Mouse (Mus musculus) liver (tissue): ENCODE data around the gene Ccdc172.

Experiments used
- DNase-seq: peaks from one replicate; pipeline ENCODE4 v3.0.0-alpha.2; 2020; ENCODE audit warnings: mixed read lengths

The Ccdc172 gene

GRCm38 (mm10) chr19:58511818-58512217 lies at the start of gene Ccdc172:
TSS of gene Ccdc172 (plus strand) at chr19:58511993.
- DNase-seq, result no peak

- DNase-seq, result no peak
These were observed 48.0 kb upstream of the Ccdc172 start for GRCm38 (mm10) chr19:58463755-58464154.

- no peak for DNase-seq
These were observed 43.5 kb upstream of the Ccdc172 start for GRCm38 (mm10) chr19:58468331-58468730.

DNA sequence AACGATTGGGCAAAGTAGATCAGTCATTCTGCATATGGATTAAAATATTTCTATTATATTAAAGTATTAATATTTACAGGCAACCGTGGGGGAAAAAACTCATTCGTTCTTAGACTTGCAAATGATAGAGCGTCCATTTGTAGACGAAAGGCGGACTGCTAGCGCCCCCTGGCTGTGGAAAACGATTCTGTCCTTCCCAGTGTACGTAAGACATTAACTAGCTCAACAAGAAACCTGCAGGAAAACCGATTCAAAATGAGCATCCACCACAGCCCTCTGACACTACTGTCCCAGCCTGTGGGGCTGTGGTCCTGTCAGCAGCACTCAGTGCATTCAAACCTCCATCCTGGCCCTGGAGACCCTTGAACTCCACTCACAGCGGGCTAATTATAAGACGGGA lies 42.4 kb upstream of the Ccdc172 start:
- peak; percentile 76 for DNase-seq

DNA sequence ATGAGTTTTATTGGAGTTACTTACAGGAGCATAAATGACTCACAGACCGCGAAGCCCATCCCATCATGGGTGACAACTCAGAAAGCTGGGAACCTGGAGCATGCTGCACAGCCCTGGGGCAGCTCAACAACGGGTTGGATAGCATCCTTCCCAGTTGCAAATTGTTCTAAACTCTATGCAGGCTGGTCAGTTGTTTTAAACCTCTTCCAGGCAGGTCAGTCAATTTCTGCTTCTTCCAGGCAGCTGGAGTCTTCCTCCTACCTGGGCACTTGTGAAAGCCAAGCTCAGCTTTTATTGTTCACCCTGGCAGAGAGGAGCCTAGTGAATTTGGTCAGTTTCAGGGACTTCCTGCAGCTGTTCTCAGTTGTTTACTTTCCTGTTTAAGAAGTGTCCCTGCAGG lies 37.5 kb upstream of the Ccdc172 start:
- no peak for DNase-seq

GRCm38 (mm10) chr19:58482373-58482977 lies 29.3 kb upstream of the Ccdc172 start:
- DNase-seq, result no peak

DNA sequence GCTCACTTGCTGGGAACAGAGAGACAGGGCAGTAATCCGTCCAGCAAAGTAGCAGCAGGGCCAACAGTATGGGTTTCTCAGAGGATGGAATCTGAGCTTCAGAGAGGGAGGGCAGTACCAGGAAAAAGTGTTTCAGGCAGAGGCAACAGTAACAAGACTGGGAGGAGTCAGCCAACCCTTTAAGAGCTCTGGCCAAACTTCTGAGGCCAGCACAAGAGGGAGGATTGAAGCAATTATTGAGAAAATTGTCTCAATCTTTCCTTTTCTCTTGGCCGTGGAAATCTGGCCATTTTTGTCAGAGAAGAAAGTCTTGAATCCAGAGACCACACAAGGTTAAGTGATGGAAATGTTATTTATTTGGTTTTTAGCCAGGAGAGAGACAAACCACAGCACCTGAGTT lies 25.1 kb upstream of the Ccdc172 start:
- DNase-seq, result no peak

- DNase-seq, result no peak
These were observed 14.7 kb upstream of the Ccdc172 start for GRCm38 (mm10) chr19:58497106-58497505.

- no peak for DNase-seq
These were observed 12.3 kb upstream of the Ccdc172 start for GRCm38 (mm10) chr19:58499420-58499966.

- DNase-seq, result no peak
These were observed 11.7 kb upstream of the Ccdc172 start for GRCm38 (mm10) chr19:58500049-58500448.

DNA sequence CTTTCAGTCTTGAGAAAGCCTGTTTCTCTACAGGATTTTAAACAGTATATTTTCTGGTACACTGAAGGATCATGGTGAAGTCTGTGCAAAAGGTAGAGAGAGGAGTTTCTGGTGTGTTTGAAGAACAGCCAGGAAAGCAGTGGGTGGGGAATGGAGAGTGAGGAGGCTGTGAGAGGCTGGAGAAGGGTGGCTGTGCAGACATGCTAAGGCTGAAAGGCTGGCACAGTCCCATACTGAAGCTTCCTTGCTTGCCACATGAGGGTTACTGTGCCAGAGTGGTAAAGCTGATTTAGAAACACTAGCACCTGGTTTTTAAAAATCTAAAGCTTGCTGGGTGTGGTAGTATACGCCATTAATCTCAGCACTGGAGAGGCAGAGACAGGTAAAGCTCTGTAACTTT lies 9.9 kb downstream of the Ccdc172 start:
- no peak for DNase-seq

DNA sequence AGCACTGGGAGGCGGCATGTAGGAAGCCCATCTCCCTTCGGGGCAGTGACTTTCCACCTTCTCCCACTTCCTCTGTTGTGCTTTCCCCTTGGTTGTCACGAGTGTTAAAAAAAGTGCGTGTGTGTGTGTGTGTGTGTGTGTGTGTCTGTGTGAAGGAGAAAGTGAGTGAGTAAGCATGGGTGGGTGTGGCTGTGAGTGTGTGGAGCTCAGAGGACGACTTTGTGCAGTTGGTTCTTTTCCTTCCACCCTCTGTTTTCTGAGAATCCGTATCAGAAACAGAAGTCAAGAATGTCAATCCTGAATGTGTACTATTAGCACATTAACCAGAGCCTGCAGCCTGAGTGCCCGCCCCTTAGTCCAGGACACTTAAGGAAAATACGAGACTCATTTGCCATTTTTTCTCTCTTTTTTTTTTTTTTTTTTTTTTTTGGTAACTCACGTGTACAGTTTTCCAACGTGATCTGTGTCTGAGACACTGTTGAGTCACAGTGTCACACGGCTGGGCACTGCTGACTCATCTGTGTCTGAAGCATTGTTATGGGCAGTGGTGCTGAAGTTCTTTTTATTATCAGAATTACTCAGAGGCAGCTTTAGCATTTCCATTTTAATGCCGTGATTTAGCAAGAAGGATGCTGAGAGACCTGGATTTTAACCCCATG lies 12.1 kb downstream of the Ccdc172 start:
- no peak for DNase-seq

- no peak for DNase-seq
These were observed 13.9 kb downstream of the Ccdc172 start for GRCm38 (mm10) chr19:58525457-58526239.

DNA sequence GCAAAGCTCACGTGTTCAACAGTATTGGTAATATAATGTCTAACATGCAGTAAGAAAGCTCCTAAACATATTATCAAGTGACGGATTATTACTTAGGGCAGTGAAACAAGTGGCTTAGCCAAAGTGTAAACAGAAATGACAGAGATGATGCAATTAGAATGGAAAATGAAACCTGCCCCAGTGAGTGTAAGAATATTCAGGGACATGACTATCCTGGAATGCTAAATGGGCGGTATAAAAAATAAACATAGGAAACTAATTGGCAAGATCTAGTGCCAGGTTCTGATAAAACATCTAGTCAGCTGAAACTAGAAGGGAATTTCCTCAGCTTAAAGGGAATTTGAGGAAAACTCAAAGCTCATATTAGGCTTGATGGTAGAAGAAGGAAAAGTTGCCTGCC lies 21.3 kb downstream of the Ccdc172 start:
- no peak for DNase-seq

DNA sequence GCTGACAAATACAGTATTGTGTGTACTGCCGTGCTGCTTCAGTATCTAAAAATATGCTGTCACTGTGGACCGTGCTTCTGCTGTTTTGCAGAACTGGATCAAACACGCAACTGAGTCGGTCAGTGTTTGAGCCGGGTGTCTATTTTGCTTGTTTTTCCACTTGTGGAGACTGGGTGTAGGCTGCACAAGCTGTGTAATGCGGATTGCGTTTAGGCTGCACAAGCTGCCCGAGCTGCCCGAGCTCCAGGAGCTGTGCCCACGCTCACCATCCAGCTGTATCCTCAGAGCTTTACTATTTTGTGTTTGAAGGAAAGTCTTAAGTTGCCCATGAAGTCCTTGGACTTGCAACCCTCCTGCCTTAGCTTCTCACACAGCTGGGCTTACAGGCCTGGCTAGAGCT lies 24.9 kb downstream of the Ccdc172 start:
- DNase-seq, result no peak

DNA sequence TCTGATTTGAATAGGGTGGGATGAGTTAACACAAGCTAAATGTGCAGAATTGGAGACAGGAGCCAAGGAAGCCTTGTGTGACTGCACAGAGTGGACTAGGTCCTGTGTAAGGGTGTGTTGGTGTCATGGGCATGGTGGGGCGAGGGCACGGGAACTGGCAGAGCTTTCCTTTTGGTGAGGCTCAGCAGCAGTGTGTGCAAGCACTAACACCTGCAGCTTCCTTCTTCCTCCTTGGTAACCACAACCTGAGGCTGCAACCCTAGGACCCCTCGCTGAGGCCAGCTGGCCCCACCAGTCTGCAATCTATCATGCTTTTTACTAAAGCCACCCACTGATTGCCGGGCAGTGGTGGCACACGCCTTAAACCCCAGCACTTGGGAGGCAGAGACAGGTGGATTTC lies 28.6 kb downstream of the Ccdc172 start:
- no peak for DNase-seq

DNA sequence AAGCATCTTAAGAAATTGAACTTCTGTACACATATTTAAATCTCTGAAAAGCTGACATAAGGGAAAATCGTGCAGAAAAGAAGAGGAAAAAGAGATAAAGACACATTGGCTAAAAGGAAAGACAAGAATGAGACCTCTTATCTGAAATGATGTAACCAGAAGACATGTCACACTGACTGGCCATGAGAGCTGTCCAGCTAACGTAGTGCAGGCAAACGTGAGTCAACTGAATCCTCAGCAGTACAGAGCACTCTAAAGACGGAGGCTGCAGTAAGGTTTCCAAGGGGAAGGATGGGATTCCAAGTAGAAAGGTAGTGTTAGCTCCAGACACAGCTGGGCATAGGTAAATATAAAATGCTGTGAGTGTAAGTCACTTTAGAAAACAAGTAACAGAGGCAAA lies 36.6 kb downstream of the Ccdc172 start:
- no peak for DNase-seq

DNA sequence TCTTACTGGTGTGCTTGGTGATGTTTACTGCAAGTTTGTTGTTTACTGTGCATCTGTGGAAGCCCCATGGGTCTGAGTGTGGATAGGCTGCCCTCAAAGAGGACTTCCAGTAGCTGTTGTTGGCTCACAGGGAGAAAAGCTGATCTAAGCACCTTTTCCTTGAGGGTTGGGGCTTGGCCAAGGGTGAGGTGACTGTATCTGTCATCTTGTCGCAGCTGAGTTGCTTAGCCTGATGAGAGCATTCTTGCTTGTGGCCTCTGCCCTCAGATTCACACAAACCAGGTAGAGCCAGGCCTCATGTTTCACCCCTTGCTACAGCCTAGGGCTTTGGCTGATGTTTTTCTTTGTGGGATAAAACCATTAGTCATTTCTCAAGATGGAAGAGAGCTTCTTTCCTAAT lies 38.7 kb downstream of the Ccdc172 start:
- no peak for DNase-seq

DNA sequence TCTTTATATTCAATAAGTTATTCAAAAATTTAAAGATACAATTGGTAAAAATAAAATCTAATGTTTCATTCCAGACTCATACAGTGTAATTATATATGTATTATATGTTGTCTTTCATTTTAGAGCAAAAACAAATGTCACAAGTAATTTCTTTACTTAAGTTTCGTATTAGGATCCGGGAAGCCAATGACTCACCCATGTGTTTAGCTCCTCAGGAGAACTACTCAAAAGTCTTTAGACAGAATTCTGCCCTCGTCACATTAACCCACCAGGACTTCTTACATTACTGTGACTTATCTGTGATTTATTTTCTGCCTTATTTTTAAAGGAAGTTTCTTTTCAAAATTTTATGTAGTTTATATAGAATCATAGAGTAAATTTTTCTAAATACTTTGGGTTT lies 39.1 kb downstream of the Ccdc172 start:
- no peak for DNase-seq

DNA sequence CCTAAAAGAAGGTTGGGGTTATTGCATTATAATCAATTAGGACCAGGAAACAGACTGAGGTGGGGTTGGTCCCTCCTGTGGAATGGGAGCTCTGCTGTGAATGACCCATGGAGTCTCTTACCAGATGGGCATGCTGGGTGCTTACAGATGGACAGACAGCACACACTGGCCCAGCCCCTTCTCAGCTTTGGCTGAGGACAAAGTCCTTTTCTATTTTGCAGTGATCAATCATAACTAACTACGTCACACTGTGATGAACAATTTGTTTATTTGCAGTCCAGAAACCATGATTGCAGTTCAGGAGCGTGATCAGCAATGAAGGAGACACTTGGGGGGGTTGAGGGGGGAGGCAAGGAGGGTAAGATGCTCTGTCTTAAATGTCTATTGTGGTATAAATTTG lies 43.2 kb downstream of the Ccdc172 start:
- DNase-seq, result no peak

DNA sequence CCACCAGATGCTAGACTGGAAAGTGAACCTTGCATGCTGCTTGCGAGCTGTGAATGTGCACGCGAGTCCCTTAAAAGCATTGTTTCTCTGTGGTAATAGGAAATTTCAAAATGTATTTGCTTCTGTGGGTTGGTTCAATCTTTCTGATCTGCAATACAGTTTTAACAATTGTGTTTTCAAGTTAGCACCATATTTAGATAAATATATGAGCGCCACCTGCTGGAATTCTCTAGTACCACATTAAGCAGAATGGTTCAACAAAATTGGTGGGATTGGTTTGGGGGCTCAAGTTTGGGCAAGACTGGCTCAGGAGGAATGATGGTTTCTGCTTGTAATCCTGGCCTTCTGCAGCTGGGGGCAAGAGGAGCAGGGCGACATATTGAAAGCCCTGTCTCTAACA lies 46.6 kb downstream of the Ccdc172 start:
- no peak for DNase-seq

GRCm38 (mm10) chr19:58562301-58562815 lies 50.6 kb downstream of the Ccdc172 start:
- DNase-seq, result no peak

DNA sequence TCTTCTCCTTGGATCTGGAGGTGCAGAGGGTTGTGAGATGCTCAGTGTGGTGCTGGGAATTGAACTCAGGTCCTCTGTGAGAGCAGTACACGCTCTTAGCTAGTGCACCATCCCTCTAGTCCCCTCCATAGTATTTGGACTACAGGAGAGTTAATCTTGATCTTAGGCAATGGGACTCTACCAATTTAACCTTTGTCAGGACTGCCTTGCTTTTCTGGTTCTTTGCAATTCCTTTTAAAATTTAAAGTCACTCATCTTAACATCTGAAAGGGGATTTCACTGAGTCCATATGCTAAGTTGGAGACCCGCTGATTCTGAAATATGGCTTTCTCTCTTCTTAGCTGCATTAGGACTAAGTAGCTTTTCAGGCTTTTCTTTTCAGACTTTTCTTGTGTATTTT lies 59.8 kb downstream of the Ccdc172 start:
- no peak for DNase-seq
